Mouse (Mus musculus): Measurements from ENCODE around the gene Msantd2. TPM values are rescaled to one million over a fixed set of nuclear protein-coding genes. Genes with fewer than 3 reads are reported as not detected.

Msantd2 gene
- polyA plus RNA-seq, 1 experiment from 2014 or later: 16.9 TPM

GRCm38 (mm10) chr9:37462764-37463163 is 26.4 kb upstream of the Msantd2 start:
- TF ChIP-seq CTCF (IDR thresholded peaks at IDR 0.05; ENCODE audit: low read depth): peak; percentile 70
- no peak for ATAC-seq (replicated peaks; ENCODE audit: low FRiP score, low read depth)
- H3K27ac ChIP-seq: no peak overlapping the region
- H3K27me3 ChIP-seq (ENCODE audit: insufficient read depth, low read length): peaks cover 41% of the 10 kb centered on the region
- H3K9ac ChIP-seq (ENCODE audit: low read depth, low read length): no peak overlapping the region
- no peak overlapping the region for H3K4me3 ChIP-seq (replicated peaks; ENCODE audit: low read depth, low read length)
- WGBS: 13% methylated on average over 7 of the region's 7 CpGs
- no peaks in the 10 kb centered on the region for H3K9me3 ChIP-seq (replicated peaks; ENCODE audit: low read length)
- no peaks in the 10 kb centered on the region; the same call in 1 of the 2 replicates for H3K4me1 ChIP-seq (replicated peaks; ENCODE audit: insufficient read depth, low read length)
- H3K4me2 ChIP-seq (ENCODE audit: low read length): no peak overlapping the region
- peak; percentile 88 for DNase-seq (ENCODE audit: low spot score)
- no peaks in the 10 kb centered on the region for H3K36me3 ChIP-seq (ENCODE audit: insufficient read depth, low read length)

- ATAC-seq (replicated peaks; ENCODE audit: low FRiP score, low read depth): 0 out of 2 replicates have a peak, but pooled peaks have one; percentile 57
- H3K36me3 ChIP-seq (ENCODE audit: insufficient read depth, low read length): no peaks in the 10 kb centered on the region
- H3K9ac ChIP-seq (ENCODE audit: low read depth, low read length): no peak overlapping the region
- no peak overlapping the region for H3K27ac ChIP-seq
- H3K4me1 ChIP-seq (replicated peaks; ENCODE audit: insufficient read depth, low read length): no peaks in the 10 kb centered on the region
- H3K4me2 ChIP-seq (ENCODE audit: low read length): no peak overlapping the region
- TF ChIP-seq CTCF (IDR thresholded peaks at IDR 0.05; ENCODE audit: low read depth): peak; percentile 28; the same call in 1 of the 2 replicates
- no peaks in the 10 kb centered on the region for H3K27me3 ChIP-seq (ENCODE audit: insufficient read depth, low read length)
- 64% methylated on average over 3 of the region's 3 CpGs for WGBS
- no peak for DNase-seq (ENCODE audit: low spot score)
- no peak overlapping the region for H3K4me3 ChIP-seq (replicated peaks; ENCODE audit: low read depth, low read length)
- H3K9me3 ChIP-seq (replicated peaks; ENCODE audit: low read length): no peaks in the 10 kb centered on the region
These were observed 15.5 kb upstream of the Msantd2 start for GRCm38 (mm10) chr9:37473611-37474125.

- Histone ChIP-seq H3K27ac (no peak overlapping the region), H3K4me3 (replicated peaks; ENCODE audit: low read depth, low read length) (no peak overlapping the region), H3K36me3 (ENCODE audit: insufficient read depth, low read length) (no peaks in the 10 kb centered on the region), H3K4me1 (replicated peaks; ENCODE audit: insufficient read depth, low read length) (no peaks in the 10 kb centered on the region), H3K27me3 (ENCODE audit: insufficient read depth, low read length) (no peaks in the 10 kb centered on the region), H3K4me2 (ENCODE audit: low read length) (no peak overlapping the region), H3K9me3 (replicated peaks; ENCODE audit: low read length) (no peaks in the 10 kb centered on the region), H3K9ac (ENCODE audit: low read depth, low read length) (no peak overlapping the region)
- DNase-seq (ENCODE audit: low spot score) (no peak), ATAC-seq (replicated peaks; ENCODE audit: low FRiP score, low read depth) (no peak)
- no peak for TF ChIP-seq CTCF (IDR thresholded peaks at IDR 0.05; ENCODE audit: low read depth)
- WGBS: 86% methylated on average over 7 of the region's 7 CpGs
These were observed 14.2 kb upstream of the Msantd2 start for GRCm38 (mm10) chr9:37474923-37475322.

- H3K9ac ChIP-seq (ENCODE audit: low read depth, low read length): no peak overlapping the region
- no peak for DNase-seq (ENCODE audit: low spot score)
- ATAC-seq (replicated peaks; ENCODE audit: low FRiP score, low read depth): no peak
- 54% methylated on average over 5 of the region's 5 CpGs for WGBS
- no peak overlapping the region for H3K27ac ChIP-seq
- no peaks in the 10 kb centered on the region for H3K27me3 ChIP-seq (ENCODE audit: insufficient read depth, low read length)
- H3K4me1 ChIP-seq (replicated peaks; ENCODE audit: insufficient read depth, low read length): peaks cover 7% of the 10 kb centered on the region; the same call in 1 of the 2 replicates
- H3K36me3 ChIP-seq (ENCODE audit: insufficient read depth, low read length): no peaks in the 10 kb centered on the region
- no peak overlapping the region for H3K4me3 ChIP-seq (replicated peaks; ENCODE audit: low read depth, low read length)
- no peak for TF ChIP-seq CTCF (IDR thresholded peaks at IDR 0.05; ENCODE audit: low read depth)
- H3K9me3 ChIP-seq (replicated peaks; ENCODE audit: low read length): no peaks in the 10 kb centered on the region
- no peak overlapping the region for H3K4me2 ChIP-seq (ENCODE audit: low read length)
These were observed 4.0 kb upstream of the Msantd2 start for GRCm38 (mm10) chr9:37485146-37485545.

- DNase-seq (ENCODE audit: low spot score): peak; percentile 14
- Histone ChIP-seq H3K9me3 (replicated peaks; ENCODE audit: low read length) (no peaks in the 10 kb centered on the region), H3K27ac (peak overlapping the region; percentile 100), H3K4me1 (replicated peaks; ENCODE audit: insufficient read depth, low read length) (peaks cover 11% of the 10 kb centered on the region; the same call in 1 of the 2 replicates), H3K27me3 (ENCODE audit: insufficient read depth, low read length) (no peaks in the 10 kb centered on the region), H3K4me3 (replicated peaks; ENCODE audit: low read depth, low read length) (peak overlapping the region; percentile 100), H3K36me3 (ENCODE audit: insufficient read depth, low read length) (0 out of 2 replicates have a peak, but pooled peaks cover 4% of the 10 kb centered on the region), H3K4me2 (ENCODE audit: low read length) (peak overlapping the region; percentile 91), H3K9ac (ENCODE audit: low read depth, low read length) (peak overlapping the region; percentile 96; the same call in 1 of the 2 replicates)
- no peak for ATAC-seq (replicated peaks; ENCODE audit: low FRiP score, low read depth)
- 45% methylated on average over 4 of the region's 4 CpGs for WGBS
- no peak for TF ChIP-seq CTCF (IDR thresholded peaks at IDR 0.05; ENCODE audit: low read depth)
These were observed 1.1 kb upstream of the Msantd2 start for GRCm38 (mm10) chr9:37488041-37488440.

- H3K4me3 ChIP-seq (replicated peaks; ENCODE audit: low read depth, low read length): peak overlapping the region; percentile 100
- H3K4me1 ChIP-seq (replicated peaks; ENCODE audit: insufficient read depth, low read length): peaks cover 11% of the 10 kb centered on the region; the same call in 1 of the 2 replicates
- H3K4me2 ChIP-seq (ENCODE audit: low read length): peak overlapping the region; percentile 91
- DNase-seq (ENCODE audit: low spot score) (peak; percentile 86), ATAC-seq (replicated peaks; ENCODE audit: low FRiP score, low read depth) (peak; percentile 69)
- no peaks in the 10 kb centered on the region for H3K27me3 ChIP-seq (ENCODE audit: insufficient read depth, low read length)
- peak overlapping the region; percentile 96 for H3K9ac ChIP-seq (ENCODE audit: low read depth, low read length)
- WGBS: under 1% methylated on average over 68 of the region's 75 CpGs
- peak overlapping the region; percentile 100 for H3K27ac ChIP-seq
- no peaks in the 10 kb centered on the region for H3K9me3 ChIP-seq (replicated peaks; ENCODE audit: low read length)
- TF ChIP-seq CTCF (IDR thresholded peaks at IDR 0.05; ENCODE audit: low read depth): no peak
- H3K36me3 ChIP-seq (ENCODE audit: insufficient read depth, low read length): 0 out of 2 replicates have a peak, but pooled peaks cover 4% of the 10 kb centered on the region
These were observed 464 bp downstream of the Msantd2 start for GRCm38 (mm10) chr9:37489446-37490120.

Data from kidney, postnatal 0 days (tissue).